In the genomic region with DNA sequence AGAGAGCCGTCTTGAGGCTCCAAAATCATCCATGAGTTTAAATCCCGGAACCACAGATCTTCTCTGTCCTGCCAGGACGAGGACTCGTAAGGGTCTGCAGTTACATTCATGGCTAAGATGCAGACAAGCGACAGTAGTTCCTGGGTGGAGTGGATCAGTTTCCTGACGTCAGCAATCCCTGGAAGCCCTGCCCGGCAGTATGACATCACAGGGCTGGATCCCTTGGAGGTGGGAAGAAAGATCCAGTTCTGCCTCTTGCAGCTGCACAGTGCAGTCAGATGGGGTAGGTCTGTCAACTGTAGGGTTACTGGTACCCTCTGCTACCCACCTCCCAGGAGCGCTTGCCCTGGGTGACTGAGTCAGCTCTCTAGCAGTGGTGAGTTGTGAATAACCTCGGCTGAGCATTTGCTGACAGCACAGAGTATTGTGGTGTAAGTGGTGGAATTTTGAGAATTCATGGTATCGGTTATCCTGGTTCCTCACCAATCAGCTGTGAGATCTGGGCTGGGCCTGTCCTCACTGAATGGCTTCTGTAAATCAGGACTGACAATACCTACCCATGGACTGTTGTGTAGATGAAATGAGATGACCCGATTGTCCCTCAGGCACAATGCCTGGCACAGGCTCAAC, we compare ENCODE assay signal across 22 mouse cellular contexts. TPM values are rescaled to one million over a fixed set of nuclear protein-coding genes. Genes with fewer than 3 reads are reported as not detected.
DNase-seq lines count a peak whose midpoint lies in the region; ATAC-seq and TF ChIP-seq lines count a peak whose summit lies in the region.
"Had no signal": no experiment of that assay in that cellular context is flagged by ENCODE, and none has a peak within 500 bp of the region (broad histone marks: within the 10 kb centered on the region; RNA-seq: fewer than 3 reads in every experiment).

No protein-coding gene starts in this region.

- no peaks in the 10 kb centered on the region for H3K9me3 ChIP-seq in heart, embryonic 12.5 days (replicated peaks)
- no peaks in the 10 kb centered on the region for H3K9me3 ChIP-seq in heart, embryonic 11.5 days (replicated peaks; ENCODE audit: control insufficient read depth, low read length)
- no peaks in the 10 kb centered on the region for H3K9me3 ChIP-seq in intestine, embryonic 16.5 days (ENCODE audit: control insufficient read depth, low read length)
- no peaks in the 10 kb centered on the region for H3K9me3 ChIP-seq in stomach, postnatal 0 days (ENCODE audit: control insufficient read depth, low read length)
- H3K9me3 ChIP-seq: embryonic facial prominence, embryonic 13.5 days; forebrain, embryonic 10.5 days; hindbrain, embryonic 13.5 days; limb, embryonic 15.5 days had no signal

- no peak overlapping the region for H3K9ac ChIP-seq in heart, embryonic 12.5 days
- H3K9ac ChIP-seq in heart, embryonic 11.5 days (ENCODE audit: low read depth, low read length), result no peak overlapping the region
- peak overlapping the region; percentile 24; the same call in 1 of the 2 replicates for H3K9ac ChIP-seq in intestine, embryonic 16.5 days (ENCODE audit: low read depth, low read length)
- H3K9ac ChIP-seq in stomach, postnatal 0 days (ENCODE audit: low read length), result no peak overlapping the region
- H3K9ac ChIP-seq: embryonic facial prominence, embryonic 13.5 days; hindbrain, embryonic 13.5 days; limb, embryonic 15.5 days had no signal

- 45% methylated on average over 11 of the region's 11 CpGs for WGBS in heart, embryonic 12.5 days
- 48% methylated on average over 11 of the region's 11 CpGs for WGBS in heart, embryonic 11.5 days (ENCODE audit: insufficient replicate concordance)
- 61% methylated on average over 11 of the region's 11 CpGs for WGBS in intestine, embryonic 16.5 days
- 42% methylated on average over 11 of the region's 11 CpGs for WGBS in stomach, postnatal 0 days

- H3K27ac ChIP-seq in heart, embryonic 12.5 days (ENCODE audit: poor library complexity, severe bottlenecking), result no peak overlapping the region
- no peak overlapping the region for H3K27ac ChIP-seq in heart, embryonic 11.5 days (ENCODE audit: low read depth, low read length)
- H3K27ac ChIP-seq in intestine, embryonic 16.5 days (ENCODE audit: low read length), result peak overlapping the region; percentile 88
- peak overlapping the region; percentile 88 for H3K27ac ChIP-seq in stomach, postnatal 0 days (replicated peaks)
- H3K27ac ChIP-seq in left cerebral cortex, adult 2 months, result no peak overlapping the region
- H3K27ac ChIP-seq: embryonic facial prominence, embryonic 13.5 days; heart, adult 2 months; hindbrain, embryonic 13.5 days; limb, embryonic 15.5 days had no signal

- no peak for TF ChIP-seq EP300 in stomach, postnatal 0 days (optimal IDR thresholded peaks at IDR 0.05)

- no peaks in the 10 kb centered on the region for H3K36me3 ChIP-seq in heart, embryonic 12.5 days
- H3K36me3 ChIP-seq in heart, embryonic 11.5 days (ENCODE audit: control insufficient read depth, insufficient read depth, low read length), result no peaks in the 10 kb centered on the region
- no peaks in the 10 kb centered on the region for H3K36me3 ChIP-seq in intestine, embryonic 16.5 days (ENCODE audit: control insufficient read depth, insufficient read depth, low read length)
- no peaks in the 10 kb centered on the region for H3K36me3 ChIP-seq in stomach, postnatal 0 days (ENCODE audit: control insufficient read depth, insufficient read depth, low read length)
- H3K36me3 ChIP-seq: embryonic facial prominence, embryonic 13.5 days; forebrain, embryonic 10.5 days; hindbrain, embryonic 13.5 days; limb, embryonic 15.5 days had no signal

- DNase-seq in NIH3T3 (ENCODE audit: low read depth), result peak; percentile 67
- peak; percentile 77 for DNase-seq in stomach, postnatal 0 days (ENCODE audit: low spot score)
- DNase-seq in left cerebral cortex, adult 2 months (ENCODE audit: extremely low spot score in 1 of 2, low spot score in 2 of 2), result no peak
- DNase-seq in layer of hippocampus, postnatal 25 days (ENCODE audit: extremely low spot score in 1 of 2, low spot score in 1 of 2), result no peak
- DNase-seq: cerebellum, adult 8-10 months; gastrocnemius, postnatal 10 days; heart, adult 2 months; heart, postnatal 10 days; kidney, postnatal 36 days; layer of hippocampus, adult 9-11 months; lung, postnatal 4 days; right cerebral cortex, adult 18-20 months had no signal

- ATAC-seq in heart, embryonic 12.5 days (ENCODE audit: insufficient number of reproducible peaks, low FRiP score), result peak; percentile 47
- ATAC-seq in heart, embryonic 11.5 days (replicated peaks; ENCODE audit: insufficient number of reproducible peaks, low FRiP score, low TSS enrichment), result no peak
- peak; percentile 14; the same call in 1 of the 2 replicates for ATAC-seq in intestine, embryonic 16.5 days
- ATAC-seq in stomach, postnatal 0 days (ENCODE audit: low FRiP score, low TSS enrichment), result peak; percentile 39

- no peak overlapping the region for H3K4me3 ChIP-seq in heart, embryonic 12.5 days
- H3K4me3 ChIP-seq in heart, embryonic 11.5 days (ENCODE audit: low read depth, low read length), result no peak overlapping the region
- H3K4me3 ChIP-seq in intestine, embryonic 16.5 days (ENCODE audit: low read length), result no peak overlapping the region
- no peak overlapping the region for H3K4me3 ChIP-seq in stomach, postnatal 0 days (ENCODE audit: low read depth, low read length)
- H3K4me3 ChIP-seq in left cerebral cortex, adult 2 months, result no peak overlapping the region
- H3K4me3 ChIP-seq: embryonic facial prominence, embryonic 13.5 days; forebrain, embryonic 10.5 days; heart, adult 2 months; hindbrain, embryonic 13.5 days; limb, embryonic 15.5 days had no signal

- TF ChIP-seq CTCF in stomach, postnatal 0 days (IDR thresholded peaks at IDR 0.05; ENCODE audit: low read depth), result no peak
- TF ChIP-seq CTCF in left cerebral cortex, adult 2 months (IDR thresholded peaks at IDR 0.05), result no peak

- peaks cover 38% of the 10 kb centered on the region for H3K4me1 ChIP-seq in heart, embryonic 12.5 days (replicated peaks)
- H3K4me1 ChIP-seq in heart, embryonic 11.5 days (ENCODE audit: control insufficient read depth, insufficient read depth, low read length), result peaks cover 4% of the 10 kb centered on the region
- peaks cover 33% of the 10 kb centered on the region for H3K4me1 ChIP-seq in intestine, embryonic 16.5 days (ENCODE audit: control insufficient read depth, insufficient read depth, low read length)
- H3K4me1 ChIP-seq in stomach, postnatal 0 days (replicated peaks; ENCODE audit: control insufficient read depth, insufficient read depth), result peaks cover 3% of the 10 kb centered on the region; the same call in 1 of the 2 replicates

- H3K27me3 ChIP-seq in heart, embryonic 12.5 days (replicated peaks), result peaks cover 75% of the 10 kb centered on the region
- peaks cover 47% of the 10 kb centered on the region for H3K27me3 ChIP-seq in heart, embryonic 11.5 days (ENCODE audit: control insufficient read depth, insufficient read depth, low read length)
- no peaks in the 10 kb centered on the region for H3K27me3 ChIP-seq in intestine, embryonic 16.5 days (replicated peaks; ENCODE audit: control insufficient read depth, insufficient read depth, low read length)
- no peaks in the 10 kb centered on the region for H3K27me3 ChIP-seq in stomach, postnatal 0 days (ENCODE audit: control insufficient read depth, insufficient read depth, low read length)
- H3K27me3 ChIP-seq: hindbrain, embryonic 13.5 days; limb, embryonic 15.5 days had no signal

- intact Hi-C loops in left cerebral cortex, adult 2 months (cut with DNase I), result no loop called here

- H3K4me2 ChIP-seq in heart, embryonic 12.5 days, result no peak overlapping the region
- H3K4me2 ChIP-seq in heart, embryonic 11.5 days, result no peak overlapping the region
- H3K4me2 ChIP-seq in intestine, embryonic 16.5 days (ENCODE audit: low read depth, low read length), result 0 out of 2 replicates have a peak overlapping the region, but pooled peaks have one; percentile 4
- peak overlapping the region; percentile 14 for H3K4me2 ChIP-seq in stomach, postnatal 0 days (replicated peaks; ENCODE audit: low read depth)
- H3K4me2 ChIP-seq: embryonic facial prominence, embryonic 13.5 days; hindbrain, embryonic 13.5 days; limb, embryonic 15.5 days; midbrain, embryonic 11.5 days had no signal

RNA-seq across cellular contexts. Expression of a gene that starts 16.6 kb away (rescaled TPM):
- not detected in 2 replicates for polyA plus RNA-seq in heart, embryonic 12.5 days (2016; fragmentation: Nextera tagmentation; extraction: Ambion mirVana)
- not detected in 2 replicates for polyA plus RNA-seq in heart, embryonic 11.5 days (2014; fragmentation: Nextera tagmentation; extraction: Ambion mirVana)
- 0.71 and 0.77 TPM in 2 replicates for polyA plus RNA-seq in intestine, embryonic 16.5 days (2015; fragmentation: Nextera tagmentation; extraction: Ambion mirVana)
- polyA plus RNA-seq in stomach, postnatal 0 days (2015; fragmentation: Nextera tagmentation; extraction: Ambion mirVana), result 3.1 and 3.4 TPM in 2 replicates
- total RNA-seq in left cerebral cortex, adult 2 months (2021), result 100 to 1,000 TPM; 168 to 183 TPM
- 100 to 1,000 TPM; 226 to 229 TPM for total RNA-seq in layer of hippocampus, postnatal 25 days (2021)
- total RNA-seq: ES-E14 had no signal
- polyA plus RNA-seq: embryonic facial prominence, embryonic 13.5 days; forebrain, embryonic 10.5 days; limb, embryonic 15.5 days; liver, embryonic 16.5 days; midbrain, embryonic 11.5 days had no signal

RNA-seq across cellular contexts. Expression of a gene that starts 37.4 kb away (rescaled TPM):
- polyA plus RNA-seq in heart, embryonic 12.5 days (2016; fragmentation: Nextera tagmentation; extraction: Ambion mirVana), result 36.4 and 36.6 TPM in 2 replicates
- polyA plus RNA-seq in heart, embryonic 11.5 days (2014; fragmentation: Nextera tagmentation; extraction: Ambion mirVana), result 27.7 and 29.7 TPM in 2 replicates
- polyA plus RNA-seq in intestine, embryonic 16.5 days (2015; fragmentation: Nextera tagmentation; extraction: Ambion mirVana), result 21.4 and 56.5 TPM in 2 replicates
- polyA plus RNA-seq in stomach, postnatal 0 days (2015; fragmentation: Nextera tagmentation; extraction: Ambion mirVana), result 42.2 and 43.9 TPM in 2 replicates
- total RNA-seq in left cerebral cortex, adult 2 months (2021), result 100 to 1,000 TPM; 262 to 263 TPM
- 100 to 1,000 TPM; 259 to 264 TPM for total RNA-seq in layer of hippocampus, postnatal 25 days (2021)

RNA-seq across cellular contexts. Expression of a gene that starts 51.6 kb away (rescaled TPM):
- polyA plus RNA-seq in heart, embryonic 12.5 days (2016; fragmentation: Nextera tagmentation; extraction: Ambion mirVana), result 1.0 and 1.4 TPM in 2 replicates
- polyA plus RNA-seq in heart, embryonic 11.5 days (2014; fragmentation: Nextera tagmentation; extraction: Ambion mirVana), result 1.2 and 2.0 TPM in 2 replicates
- polyA plus RNA-seq in intestine, embryonic 16.5 days (2015; fragmentation: Nextera tagmentation; extraction: Ambion mirVana), result 2.2 and 2.9 TPM in 2 replicates
- polyA plus RNA-seq in stomach, postnatal 0 days (2015; fragmentation: Nextera tagmentation; extraction: Ambion mirVana), result 0.32 and 0.46 TPM in 2 replicates
- total RNA-seq in left cerebral cortex, adult 2 months (2021), result under 1 TPM; 0.09 to 0.37 TPM
- total RNA-seq in layer of hippocampus, postnatal 25 days (2021), result under 1 TPM in 1 of 2 experiments, not detected in 1; 0.12 TPM

Comparison
In these comparisons a context has a peak if more than half of its experiments do, and no peak if none do; other contexts are left out.
1. H3K27ac ChIP-seq: peak in intestine, embryonic 16.5 days (single experiment) and stomach, postnatal 0 days (single experiment); none in heart, embryonic 12.5 days (single experiment), heart, embryonic 11.5 days (single experiment) and left cerebral cortex, adult 2 months (single experiment).
2. H3K4me2 ChIP-seq: peak in intestine, embryonic 16.5 days (single experiment) and stomach, postnatal 0 days (single experiment); none in heart, embryonic 12.5 days (single experiment) and heart, embryonic 11.5 days (single experiment).
3. DNase-seq: peak in NIH3T3 (single experiment) and stomach, postnatal 0 days (single experiment); none in left cerebral cortex, adult 2 months (0 of 2) and layer of hippocampus, postnatal 25 days (0 of 2).